Mouse (Mus musculus) CH12.LX (cell line): Measurements from ENCODE around the gene Phrf1. TPM values are rescaled to one million over a fixed set of nuclear protein-coding genes. Genes with fewer than 3 reads are reported as not detected.

Experiments
- DNase-seq: peaks from one replicate; pipeline ENCODE4 v3.0.0-alpha.2; 2013; ENCODE audit errors: extremely low read depth
- H3K27ac ChIP-seq: 2 replicates; pipeline ENCODE4 v1.5.1; 2012; ENCODE audit warnings: low read depth, mild to moderate bottlenecking, control low read depth, moderate library complexity; ENCODE audit not compliant: insufficient read depth
- H3K27me3 ChIP-seq: replicated peaks from 2 replicates; pipeline ENCODE3; 2012; ENCODE audit warnings: inconsistent platforms
- H3K36me3 ChIP-seq, 2 experiments: replicated peaks in 1 of 2; 2 replicates each; pipeline versions ENCODE3 to v1.6.1; 2012; ENCODE audit warnings: inconsistent platforms in 1 of 2, low read length in 1 of 2, mild to moderate bottlenecking in 1 of 2, mixed read lengths in 1 of 2, moderate library complexity in 1 of 2; ENCODE audit not compliant: control insufficient read depth in 1 of 2, insufficient read depth in 1 of 2
- H3K4me1 ChIP-seq, 2 experiments: 2 replicates each; pipeline ENCODE4 v1.6.1; 2012; ENCODE audit warnings: inconsistent platforms in 1 of 2, moderate library complexity in 1 of 2; ENCODE audit not compliant: insufficient read depth in 2 of 2, control insufficient read depth in 1 of 2
- H3K4me2 ChIP-seq: 2 replicates; pipeline ENCODE4 v1.6.1; 2012; ENCODE audit warnings: low read depth, mild to moderate bottlenecking, control low read depth; ENCODE audit not compliant: poor library complexity, insufficient read depth, severe bottlenecking
- H3K4me3 ChIP-seq, 3 experiments: fragments of 150-350 bp in 1 of 3; sonication (generic) in 1 of 3; replicated peaks in 1 of 3; 2 replicates each; pipeline versions ENCODE3 to v1.5.1; 2011 to 2012; ENCODE audit warnings: low read depth in 2 of 3, low read length in 2 of 3, mild to moderate bottlenecking in 2 of 3, moderate library complexity in 2 of 3, control low read depth in 1 of 3, improper control_type of control experiment in 1 of 3, inconsistent platforms in 1 of 3, mixed read lengths in 1 of 3; ENCODE audit not compliant: poor library complexity in 1 of 3
- H3K79me2 ChIP-seq: replicated peaks from 2 replicates; pipeline ENCODE4 v1.6.1; 2012; ENCODE audit warnings: mild to moderate bottlenecking, moderate library complexity; ENCODE audit not compliant: control insufficient read depth, poor library complexity, insufficient read depth, severe bottlenecking; ENCODE audit errors: extremely low read depth
- H3K9ac ChIP-seq: 2 replicates; pipeline ENCODE4 v1.6.1; 2012; ENCODE audit warnings: low read depth, mild to moderate bottlenecking, control low read depth, moderate library complexity; ENCODE audit not compliant: insufficient read depth
- H3K9me3 ChIP-seq: replicated peaks from 2 replicates; pipeline ENCODE3; 2012; ENCODE audit warnings: low read length, inconsistent platforms, mixed read lengths
- BHLHE40 ChIP-seq: IDR thresholded peaks from 2 replicates; pipeline ENCODE4 v1.6.1; 2011; ENCODE audit warnings: mild to moderate bottlenecking, low read depth, low read length, improper control_type of control experiment
- CTCF ChIP-seq, 2 experiments: IDR thresholded peaks in 1 of 2; conservative IDR thresholded peaks in 1 of 2; 2 replicates each; pipeline ENCODE4 v1.5.1; 2011 to 2012; ENCODE audit warnings: low read depth in 2 of 2, low read length in 2 of 2, improper control_type of control experiment in 1 of 2, inconsistent platforms in 1 of 2, mild to moderate bottlenecking in 1 of 2, moderate library complexity in 1 of 2
- E2F4 ChIP-seq: IDR thresholded peaks from 2 replicates; pipeline ENCODE4 v1.6.1; 2011; ENCODE audit warnings: low read depth, low read length, improper control_type of control experiment; ENCODE audit not compliant: insufficient replicate concordance
- JUN ChIP-seq: IDR thresholded peaks from 2 replicates; pipeline ENCODE4 v1.6.1; 2011; ENCODE audit warnings: low read depth, mild to moderate bottlenecking, low read length, improper control_type of control experiment, moderate library complexity; ENCODE audit not compliant: insufficient read depth
- MAZ ChIP-seq: IDR thresholded peaks from 2 replicates; pipeline ENCODE4 v1.6.1; 2012; ENCODE audit warnings: low read depth, mild to moderate bottlenecking, inconsistent platforms, low read length, improper control_type of control experiment, moderate library complexity
- NELFE ChIP-seq: IDR thresholded peaks from 2 replicates; pipeline ENCODE4 v1.6.1; 2011; ENCODE audit warnings: low read depth, low read length, improper control_type of control experiment
- NRF1 ChIP-seq: IDR thresholded peaks from 2 replicates; pipeline ENCODE4 v1.6.1; 2014; ENCODE audit warnings: low read depth, mild to moderate bottlenecking, inconsistent platforms, low read length, improper control_type of control experiment, moderate library complexity
- PAX5 ChIP-seq: IDR thresholded peaks from 2 replicates; pipeline ENCODE4 v1.6.1; 2012; ENCODE audit warnings: low read length, inconsistent platforms, mixed read lengths
- POLR2A ChIP-seq: IDR thresholded peaks from 2 replicates; pipeline ENCODE4 v1.6.1; 2011; ENCODE audit warnings: low read depth, mild to moderate bottlenecking, improper control_type of control experiment, low read length
- POLR2AphosphoS2 ChIP-seq: IDR thresholded peaks from 2 replicates; pipeline ENCODE4 v1.6.1; 2011; ENCODE audit warnings: low read depth, low read length, improper control_type of control experiment
- RAD21 ChIP-seq: IDR thresholded peaks from 2 replicates; pipeline ENCODE4 v1.6.1; 2011; ENCODE audit warnings: low read depth, mild to moderate bottlenecking, low read length, improper control_type of control experiment, moderate library complexity
- RCOR1 ChIP-seq: conservative IDR thresholded peaks from 2 replicates; pipeline ENCODE4 v1.6.1; 2012; ENCODE audit warnings: low read depth, mild to moderate bottlenecking, inconsistent platforms, low read length, improper control_type of control experiment
- SMC3 ChIP-seq: IDR thresholded peaks from 2 replicates; pipeline ENCODE4 v1.6.1; 2011; ENCODE audit warnings: low read depth, low read length, improper control_type of control experiment
- TBP ChIP-seq: conservative IDR thresholded peaks from 2 replicates; pipeline ENCODE4 v1.6.1; 2011; ENCODE audit warnings: low read depth, low read length, improper control_type of control experiment
- TCF12 ChIP-seq: IDR thresholded peaks from 2 replicates; pipeline ENCODE4 v1.6.1; 2014; ENCODE audit warnings: low read depth, mild to moderate bottlenecking, inconsistent platforms, low read length, improper control_type of control experiment
- USF2 ChIP-seq: conservative IDR thresholded peaks from 2 replicates; pipeline ENCODE4 v1.6.1; 2011; ENCODE audit warnings: low read depth, low read length, improper control_type of control experiment
- ZKSCAN1 ChIP-seq: IDR thresholded peaks from 2 replicates; pipeline ENCODE4 v1.6.1; 2012; ENCODE audit warnings: low read depth, inconsistent platforms, low read length, improper control_type of control experiment, borderline replicate concordance
- dilution Hi-C: fragments of 300-500 bp; cut with MboI; formaldehyde crosslinking; loops from 2 replicates; pipeline ENCODE4 v1.14.3; 2020; ENCODE audit warnings: low sequenced_read_pairs; ENCODE audit not compliant: extremely low pct_unique_long_range_greater_than_20kb, extremely low pct_ligation_motif_present
- in situ Hi-C: fragments of 300-500 bp; cut with MboI; formaldehyde crosslinking; loops from 3 replicates; pipeline ENCODE4 v1.14.3; 2019; ENCODE audit warnings: low sequenced_read_pairs, low pct_ligation_motif_present, low pct_unique_long_range_greater_than_20kb, mixed read lengths
- polyA plus RNA-seq: library from polyadenylated mRNA; unstranded; fragments of >175 nt; gene quantifications from 2 replicates; pipeline ENCODE4 v1.2.1, GENCODE M21; 2012; ENCODE audit warnings: low read depth; ENCODE audit not compliant: insufficient read length
- total RNA-seq, 2 experiments: library from RNA; depleted of rRNA; stranded (reverse); fragments of 300-350 nt in 1 of 2; fragments of >200 nt in 1 of 2; gene quantifications; 2 replicates each; pipeline ENCODE4 v1.2.3; 2012 to 2014

Gene Phrf1
- total and polyA plus RNA-seq, 3 experiments: 22.4 to 59.2 (median 52.5) TPM

GRCm38 (mm10) chr7:141188194-141188593 is 40.4 kb upstream of the Phrf1 start:
- in situ Hi-C loops: no loop called here
- H3K4me1 ChIP-seq: peaks cover 3 to 12% of the 10 kb centered on the region in 2 experiments
- no peak overlapping the region for H3K27ac ChIP-seq
- no peak overlapping the region for H3K9ac ChIP-seq
- H3K4me3 ChIP-seq: no peak overlapping the region
- H3K27me3 ChIP-seq: no peaks in the 10 kb centered on the region
- DNase-seq: no peak
- H3K79me2 ChIP-seq: no peaks in the 10 kb centered on the region
- dilution Hi-C loops: no loop called here
- H3K9me3 ChIP-seq: no peaks in the 10 kb centered on the region
- TF ChIP-seq NELFE (no peak), POLR2AphosphoS2 (0 out of 2 replicates have a peak, but pooled peaks have one; percentile 27)
- TF ChIP-seq, all 38 proteins: peak for 1
- Histone ChIP-seq H3K4me2 (no peak overlapping the region), H3K36me3 (peaks cover 31 to 42% of the 10 kb centered on the region in 2 experiments)

GRCm38 (mm10) chr7:141188733-141189132 is 39.9 kb upstream of the Phrf1 start:
- in situ Hi-C loops: no loop called here
- Histone ChIP-seq H3K4me2 (no peak overlapping the region), H3K9me3 (no peaks in the 10 kb centered on the region)
- TF ChIP-seq USF2 (no peak), RCOR1 (no peak), TBP (no peak), NELFE (no peak), MAZ (no peak), JUN (no peak), SMC3 (no peak), TCF12 (no peak), PAX5 (no peak), CTCF (conservative IDR thresholded peaks at IDR 0.05 in 1 of 2, IDR thresholded peaks at IDR 0.05 in 1 of 2; ENCODE audit: low read depth in 2 of 2, low read length in 2 of 2) (no peak), POLR2A (no peak), E2F4 (no peak), BHLHE40 (no peak), NRF1 (no peak), POLR2AphosphoS2 (no peak), ZKSCAN1 (no peak), RAD21 (no peak)
- TF ChIP-seq, all 38 proteins: peak for 0
- no peak overlapping the region for H3K9ac ChIP-seq
- H3K36me3 ChIP-seq: peaks cover 31 to 42% of the 10 kb centered on the region in 2 experiments
- no peaks in the 10 kb centered on the region for H3K79me2 ChIP-seq
- no peak overlapping the region for H3K27ac ChIP-seq
- H3K4me1 ChIP-seq: peaks cover 3 to 12% of the 10 kb centered on the region in 2 experiments
- DNase-seq: no peak
- H3K4me3 ChIP-seq: no peak overlapping the region
- dilution Hi-C loops: no loop called here
- no peaks in the 10 kb centered on the region for H3K27me3 ChIP-seq
